Mouse (Mus musculus) stomach, embryonic 14.5 days (tissue): Measurements from ENCODE around the gene Prkd3. TPM values are rescaled to one million over a fixed set of nuclear protein-coding genes. Genes with fewer than 3 reads are reported as not detected.

Source experiments
- ATAC-seq: fragments of 200-750 bp; cut with Nextera tagmentation; 2 replicates; pipeline ENCODE4 v1.8.0; 2017; ENCODE audit warnings: low read depth, moderate TSS enrichment; ENCODE audit not compliant: insufficient number of reproducible peaks, insufficient read depth, low FRiP score
- H3K27ac ChIP-seq: fragments of 300-500 bp; sonication (generic); 2 replicates; pipeline ENCODE4 v1.5.1; 2014; ENCODE audit warnings: mild to moderate bottlenecking, low read length, moderate library complexity, mixed read lengths
- H3K27me3 ChIP-seq: fragments of 300-500 bp; sonication (generic); 2 replicates; pipeline ENCODE4 v1.6.1; 2014; ENCODE audit warnings: low read length, control low read depth, mixed read lengths; ENCODE audit not compliant: control insufficient read depth, insufficient read depth
- H3K36me3 ChIP-seq: fragments of 300-500 bp; sonication (generic); 2 replicates; pipeline ENCODE4 v1.6.1; 2014; ENCODE audit warnings: mild to moderate bottlenecking, control low read depth, low read length, moderate library complexity, mixed read lengths; ENCODE audit not compliant: control insufficient read depth, insufficient read depth
- H3K4me1 ChIP-seq: fragments of 300-500 bp; sonication (generic); 2 replicates; pipeline ENCODE4 v1.6.1; 2014; ENCODE audit warnings: low read length, control low read depth, mixed read lengths; ENCODE audit not compliant: control insufficient read depth, insufficient read depth
- H3K4me2 ChIP-seq: fragments of 300-500 bp; sonication (generic); replicated peaks from 2 replicates; pipeline ENCODE4 v1.6.1; 2014; ENCODE audit warnings: low read depth, low read length, control low read depth
- H3K4me3 ChIP-seq: fragments of 300-500 bp; sonication (generic); 2 replicates; pipeline ENCODE4 v1.5.1; 2014; ENCODE audit warnings: low read depth, low read length, control low read depth
- H3K9ac ChIP-seq: fragments of 300-500 bp; sonication (generic); replicated peaks from 2 replicates; pipeline ENCODE4 v1.6.1; 2014; ENCODE audit warnings: low read depth, mild to moderate bottlenecking, control low read depth, low read length, moderate library complexity, mixed read lengths
- H3K9me3 ChIP-seq: fragments of 300-500 bp; sonication (generic); 2 replicates; pipeline ENCODE4 v1.6.1; 2016; ENCODE audit warnings: low read depth, low read length, control low read depth; ENCODE audit not compliant: control insufficient read depth
- WGBS: fragments of 180-500 bp; shearing (Covaris S2); extraction: QIAGEN DNeasy Blood & Tissue Kit; methylation state at CpG from one replicate; pipeline ENCODE4 v1.1.7; 2014; 5-methylcytosine and 5-hydroxymethylcytosine counted together
- polyA plus RNA-seq: library from polyadenylated mRNA; unstranded; fragments of >200 nt; fragmentation: Nextera tagmentation; extraction: Ambion mirVana; gene quantifications from 2 replicates; pipeline ENCODE4 v1.2.1, GENCODE M21; 2014

Prkd3 gene
- polyA plus RNA-seq, 1 experiment from 2014 or later = 47.5 TPM

DNA sequence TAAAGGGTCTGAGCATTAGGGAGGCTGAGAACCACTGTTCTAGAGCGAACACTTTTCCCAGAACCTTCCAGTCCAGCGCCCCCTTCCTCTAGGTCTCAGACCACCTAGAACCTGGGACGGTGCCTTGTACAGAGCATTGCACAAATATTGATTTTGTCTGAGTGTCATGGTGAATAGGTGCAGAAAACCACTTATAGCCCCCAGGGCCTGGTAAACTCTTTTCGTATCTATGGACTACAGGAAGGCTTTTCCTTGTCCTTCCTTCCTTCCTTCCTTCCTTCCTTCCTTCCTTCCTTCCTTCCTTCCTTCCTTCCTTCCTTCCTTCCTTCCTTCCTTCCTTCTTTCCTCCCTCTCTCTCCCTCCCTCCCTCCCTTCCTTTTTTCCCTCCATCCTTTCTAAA, 31.0 kb upstream of the Prkd3 start, which contains the start of gene Qpct:
Qpct (plus strand) TSS at position 301 of the 400 bp plus-strand sequence.
- Histone ChIP-seq H3K4me3 (peak within 1 kb of the TSS; percentile 57), H3K9me3 (no peaks in the 10 kb centered on the region), H3K27ac (no peak within 1 kb of the TSS), H3K4me1 (peaks cover 3% of the 10 kb centered on the region; the same call in 1 of the 2 replicates), H3K9ac (peak within 1 kb of the TSS; percentile 40; the same call in 1 of the 2 replicates), H3K27me3 (0 out of 2 replicates have a peak, but pooled peaks cover 4% of the 10 kb centered on the region), H3K36me3 (no peaks in the 10 kb centered on the region), H3K4me2 (peak within 1 kb of the TSS; percentile 98)
- ATAC-seq = no peak
- WGBS = 63% methylated on average over 4 of the region's 4 CpGs

- Histone ChIP-seq H3K4me1 (no peaks in the 10 kb centered on the region), H3K36me3 (no peaks in the 10 kb centered on the region), H3K4me3 (no peak overlapping the region), H3K9ac (no peak overlapping the region), H3K4me2 (no peak overlapping the region), H3K27me3 (no peaks in the 10 kb centered on the region), H3K9me3 (no peaks in the 10 kb centered on the region), H3K27ac (no peak overlapping the region)
- no peak for ATAC-seq
- 93% methylated on average over 2 of the region's 2 CpGs for WGBS
Observed at GRCm38 (mm10) chr17:79043705-79044104, 23.1 kb upstream of the Prkd3 start.

GRCm38 (mm10) chr17:79039660-79040059, 19.0 kb upstream of the Prkd3 start:
- Histone ChIP-seq H3K9me3 (no peaks in the 10 kb centered on the region), H3K4me3 (no peak overlapping the region), H3K9ac (no peak overlapping the region), H3K36me3 (no peaks in the 10 kb centered on the region), H3K4me2 (no peak overlapping the region), H3K27ac (no peak overlapping the region), H3K4me1 (no peaks in the 10 kb centered on the region), H3K27me3 (no peaks in the 10 kb centered on the region)
- ATAC-seq = no peak

DNA sequence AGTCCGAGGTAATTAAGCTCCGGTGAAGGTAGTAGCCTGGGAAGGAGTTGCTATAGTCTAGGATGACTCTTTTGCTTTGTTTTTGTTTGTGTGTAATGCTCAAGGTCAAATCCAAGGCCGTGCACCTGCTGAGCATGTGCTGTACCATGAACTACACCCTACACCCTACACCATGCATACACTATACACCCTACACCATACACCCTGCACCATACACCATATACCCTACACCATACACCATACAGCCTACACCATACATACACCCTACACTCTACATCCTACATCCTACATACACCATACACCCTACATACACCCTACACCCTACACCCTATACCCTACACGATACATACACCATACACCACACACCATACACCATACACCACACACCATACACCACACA, 12.2 kb upstream of the Prkd3 start:
- Histone ChIP-seq H3K27ac (no peak overlapping the region), H3K27me3 (no peaks in the 10 kb centered on the region), H3K4me3 (no peak overlapping the region), H3K9me3 (no peaks in the 10 kb centered on the region), H3K4me1 (no peaks in the 10 kb centered on the region), H3K4me2 (no peak overlapping the region), H3K9ac (no peak overlapping the region), H3K36me3 (no peaks in the 10 kb centered on the region)
- WGBS = 80% methylated on average over 4 of the region's 4 CpGs
- no peak for ATAC-seq

- Histone ChIP-seq H3K36me3 (no peaks in the 10 kb centered on the region), H3K27ac (no peak overlapping the region), H3K4me2 (no peak overlapping the region), H3K9ac (no peak overlapping the region), H3K4me1 (no peaks in the 10 kb centered on the region), H3K4me3 (no peak overlapping the region), H3K9me3 (no peaks in the 10 kb centered on the region), H3K27me3 (no peaks in the 10 kb centered on the region)
- 83% methylated on average over 5 of the region's 5 CpGs for WGBS
- no peak for ATAC-seq
Observed at GRCm38 (mm10) chr17:79031569-79031968, 11.0 kb upstream of the Prkd3 start.

DNA sequence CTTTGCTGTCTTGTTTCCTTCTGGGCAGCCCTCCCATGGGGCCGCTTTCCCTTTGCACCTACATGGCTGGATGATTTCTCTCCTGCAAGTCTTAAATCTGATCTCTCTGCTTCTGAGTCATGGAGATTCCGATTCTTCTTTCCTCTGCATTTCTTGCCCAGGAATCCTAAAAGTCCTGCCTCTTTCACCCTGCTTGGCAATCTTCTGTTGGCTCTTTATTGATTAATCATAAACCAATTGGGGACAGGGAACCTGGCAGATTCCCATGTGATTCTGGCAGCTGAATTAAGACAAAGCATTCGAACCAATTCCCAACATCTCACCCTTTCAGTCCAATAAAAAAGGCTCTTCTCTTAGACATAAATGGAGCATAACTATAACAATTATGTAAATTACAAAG, 8.6 kb upstream of the Prkd3 start:
- no peak for ATAC-seq
- WGBS = 70% methylated on average over 3 of the region's 3 CpGs
- no peaks in the 10 kb centered on the region for H3K36me3 ChIP-seq
- no peaks in the 10 kb centered on the region for H3K4me1 ChIP-seq
- H3K4me2 ChIP-seq = no peak overlapping the region
- no peaks in the 10 kb centered on the region for H3K9me3 ChIP-seq
- no peaks in the 10 kb centered on the region for H3K27me3 ChIP-seq
- H3K9ac ChIP-seq = no peak overlapping the region
- no peak overlapping the region for H3K4me3 ChIP-seq
- no peak overlapping the region for H3K27ac ChIP-seq

GRCm38 (mm10) chr17:79024544-79024943, 3.9 kb upstream of the Prkd3 start:
- WGBS = 80% methylated on average over 4 of the region's 4 CpGs
- H3K9ac ChIP-seq = no peak overlapping the region
- no peaks in the 10 kb centered on the region for H3K27me3 ChIP-seq
- H3K36me3 ChIP-seq = no peaks in the 10 kb centered on the region
- no peak for ATAC-seq
- H3K4me1 ChIP-seq = no peaks in the 10 kb centered on the region
- no peak overlapping the region for H3K4me3 ChIP-seq
- no peak overlapping the region for H3K4me2 ChIP-seq
- H3K9me3 ChIP-seq = no peaks in the 10 kb centered on the region
- H3K27ac ChIP-seq = no peak overlapping the region

DNA sequence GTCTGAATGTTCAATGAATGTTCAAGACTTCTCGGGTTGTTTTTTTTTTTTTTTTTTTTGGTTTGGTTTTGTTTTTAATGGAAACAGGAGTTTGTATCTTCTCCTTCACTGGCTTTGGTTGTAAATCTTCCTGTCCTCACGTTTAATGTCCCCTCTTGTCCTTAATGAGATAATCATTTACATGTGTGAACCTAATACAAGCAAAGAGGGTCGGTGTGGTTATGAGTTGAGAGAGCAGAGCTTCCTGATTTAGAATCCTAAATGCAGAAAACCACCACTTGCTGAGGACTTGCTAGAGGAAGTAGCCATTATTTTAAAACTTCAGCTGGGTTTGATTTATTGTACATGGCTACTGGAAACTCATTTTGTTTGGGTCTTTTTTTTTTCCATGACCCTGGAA, 2.1 kb upstream of the Prkd3 start:
- Histone ChIP-seq H3K27me3 (no peaks in the 10 kb centered on the region), H3K4me3 (no peak overlapping the region), H3K4me2 (no peak overlapping the region)

GRCm38 (mm10) chr17:79020984-79021335, 344 bp upstream of the Prkd3 start:
- H3K36me3 ChIP-seq = no peaks in the 10 kb centered on the region
- peak overlapping the region; percentile 72 for H3K4me3 ChIP-seq
- peak overlapping the region; percentile 87; the same call in 1 of the 2 replicates for H3K27ac ChIP-seq
- no peak; the same call in 1 of the 2 replicates for ATAC-seq
- H3K4me2 ChIP-seq = peak overlapping the region; percentile 72
- peak overlapping the region; percentile 92 for H3K9ac ChIP-seq
- under 1% methylated on average over 24 of the region's 24 CpGs for WGBS
- H3K9me3 ChIP-seq = no peaks in the 10 kb centered on the region
- H3K27me3 ChIP-seq = no peaks in the 10 kb centered on the region
- peaks cover 17% of the 10 kb centered on the region for H3K4me1 ChIP-seq

More for the DNA sequence above, 2.1 kb upstream of the Prkd3 start:
- Histone ChIP-seq H3K4me1 (peaks cover 12% of the 10 kb centered on the region), H3K36me3 (no peaks in the 10 kb centered on the region), H3K9me3 (no peaks in the 10 kb centered on the region), H3K27ac (no peak overlapping the region), H3K9ac (no peak overlapping the region)
- no peak for ATAC-seq
- WGBS = 48% methylated on average over 3 of the region's 3 CpGs
